Mouse (Mus musculus) midbrain, embryonic 10.5 days (tissue): Measurements from ENCODE around the gene Guca2b. TPM values are rescaled to one million over a fixed set of nuclear protein-coding genes. Genes with fewer than 3 reads are reported as not detected.

Experiments used
- DNase-seq: peaks from one replicate; pipeline ENCODE4 v3.0.0-alpha.2; 2017; ENCODE audit warnings: low spot score
- H3K27ac ChIP-seq: fragments of 300-500 bp; sonication (generic); replicated peaks from 2 replicates; pipeline ENCODE4 v1.5.1; 2016; ENCODE audit warnings: mild to moderate bottlenecking
- H3K27me3 ChIP-seq: fragments of 300-500 bp; sonication (generic); 2 replicates; pipeline ENCODE4 v1.6.1; 2016; ENCODE audit warnings: low read depth, mild to moderate bottlenecking; ENCODE audit not compliant: poor library complexity, severe bottlenecking
- H3K36me3 ChIP-seq: fragments of 300-500 bp; sonication (generic); 2 replicates; pipeline ENCODE4 v1.6.1; 2016; ENCODE audit warnings: mild to moderate bottlenecking, moderate library complexity
- H3K4me1 ChIP-seq: fragments of 300-500 bp; sonication (generic); 2 replicates; pipeline ENCODE4 v1.6.1; 2016
- H3K4me3 ChIP-seq: fragments of 300-500 bp; sonication (generic); 2 replicates; pipeline ENCODE4 v1.5.1; 2016; ENCODE audit warnings: mild to moderate bottlenecking, moderate library complexity
- H3K9me3 ChIP-seq: fragments of 300-500 bp; sonication (generic); replicated peaks from 2 replicates; pipeline ENCODE4 v1.6.1; 2016; ENCODE audit warnings: mild to moderate bottlenecking
- WGBS: fragments of 180-500 bp; shearing (Covaris S2); methylation state at CpG from one replicate; pipeline ENCODE4 v1.1.7; 2016; 5-methylcytosine and 5-hydroxymethylcytosine counted together
- polyA plus RNA-seq: library from polyadenylated mRNA; unstranded; fragments of >200 nt; fragmentation: Nextera tagmentation; extraction: Ambion mirVana; gene quantifications from 2 replicates; pipeline ENCODE4 v1.2.1, GENCODE M21; 2016

The Guca2b gene
- polyA plus RNA-seq, result not detected in 2 replicates

GRCm38 (mm10) chr4:119658731-119659130, at the start of gene Guca2b:
Guca2b (minus strand) TSS chr4:119658954.
- DNase-seq, result no peak
- 72% methylated on average over 4 of the region's 4 CpGs for WGBS
- 0 out of 2 replicates have a peak, but pooled peaks cover under 1% of the 10 kb centered on the region for H3K9me3 ChIP-seq
- no peak within 1 kb of the TSS for H3K27ac ChIP-seq
- no peaks in the 10 kb centered on the region for H3K36me3 ChIP-seq
- H3K27me3 ChIP-seq, result no peaks in the 10 kb centered on the region
- H3K4me3 ChIP-seq, result no peak within 1 kb of the TSS
- H3K4me1 ChIP-seq, result no peaks in the 10 kb centered on the region

DNA sequence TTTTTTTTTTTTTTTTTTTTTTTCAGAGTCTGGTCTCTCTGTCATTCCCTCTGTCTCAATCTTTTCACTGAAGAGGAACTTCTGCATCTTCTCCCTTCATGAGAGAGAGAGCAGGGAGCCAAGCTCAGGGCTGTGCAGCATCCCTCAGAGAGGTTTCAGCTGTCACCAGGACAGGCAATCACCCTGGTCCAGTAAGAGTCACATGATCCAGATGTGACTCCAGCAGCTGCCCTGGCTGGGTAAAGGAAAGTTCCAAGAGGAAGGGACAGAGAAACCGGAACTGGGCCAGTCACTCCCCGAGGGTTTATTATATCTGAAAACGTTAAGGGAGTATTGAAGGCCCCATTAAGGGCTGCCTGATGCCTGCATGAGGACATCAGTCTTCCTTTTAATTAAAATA, 49.0 kb upstream of the Guca2b start:
- WGBS, result 45% methylated on average over 3 of the region's 3 CpGs

DNA sequence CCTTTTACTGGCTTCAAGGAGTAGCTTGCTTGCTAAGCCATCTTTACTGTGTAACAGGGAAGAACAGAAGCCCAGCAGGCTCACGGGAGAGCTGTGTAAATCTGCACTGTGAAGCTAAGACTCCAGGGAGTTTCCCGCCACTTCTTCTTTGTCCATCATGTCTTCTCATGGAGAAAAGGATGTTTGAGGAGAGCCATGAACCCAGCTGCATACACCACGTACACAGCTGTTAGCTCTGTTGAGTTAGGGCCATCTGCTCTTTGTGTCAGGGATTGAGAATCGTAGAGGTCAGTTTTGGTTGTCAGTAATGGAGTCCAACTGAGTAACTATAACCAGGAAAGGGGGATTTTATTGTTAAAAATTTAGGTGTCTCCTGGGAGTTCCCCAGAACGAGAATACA, 48.6 kb upstream of the Guca2b start:
- Histone ChIP-seq H3K4me1 (peaks cover 13% of the 10 kb centered on the region), H3K9me3 (no peaks in the 10 kb centered on the region), H3K27me3 (no peaks in the 10 kb centered on the region), H3K27ac (no peak overlapping the region), H3K36me3 (no peaks in the 10 kb centered on the region), H3K4me3 (no peak overlapping the region)
- WGBS, result 71% methylated on average over 5 of the region's 5 CpGs
- no peak for DNase-seq

More for the DNA sequence above, 49.0 kb upstream of the Guca2b start:
- peaks cover 13% of the 10 kb centered on the region for H3K4me1 ChIP-seq
- no peaks in the 10 kb centered on the region for H3K9me3 ChIP-seq
- no peak overlapping the region for H3K4me3 ChIP-seq
- no peaks in the 10 kb centered on the region for H3K36me3 ChIP-seq
- H3K27ac ChIP-seq, result no peak overlapping the region
- no peak for DNase-seq
- H3K27me3 ChIP-seq, result no peaks in the 10 kb centered on the region

GRCm38 (mm10) chr4:119703965-119704364, 45.2 kb upstream of the Guca2b start:
- peaks cover 13% of the 10 kb centered on the region for H3K4me1 ChIP-seq
- 87% methylated on average over 8 of the region's 8 CpGs for WGBS

GRCm38 (mm10) chr4:119701269-119701954, 42.7 kb upstream of the Guca2b start:
- no peaks in the 10 kb centered on the region for H3K27me3 ChIP-seq
- no peaks in the 10 kb centered on the region; the same call in 1 of the 2 replicates for H3K9me3 ChIP-seq
- WGBS, result 90% methylated on average over 11 of the region's 11 CpGs
- DNase-seq, result no peak
- H3K36me3 ChIP-seq, result no peaks in the 10 kb centered on the region
- H3K4me3 ChIP-seq, result no peak overlapping the region
- H3K4me1 ChIP-seq, result no peaks in the 10 kb centered on the region
- H3K27ac ChIP-seq, result no peak overlapping the region

More at GRCm38 (mm10) chr4:119703965-119704364, 45.2 kb upstream of the Guca2b start:
- Histone ChIP-seq H3K9me3 (no peaks in the 10 kb centered on the region; the same call in 1 of the 2 replicates), H3K36me3 (no peaks in the 10 kb centered on the region), H3K27me3 (no peaks in the 10 kb centered on the region), H3K27ac (no peak overlapping the region), H3K4me3 (no peak overlapping the region)
- no peak for DNase-seq

DNA sequence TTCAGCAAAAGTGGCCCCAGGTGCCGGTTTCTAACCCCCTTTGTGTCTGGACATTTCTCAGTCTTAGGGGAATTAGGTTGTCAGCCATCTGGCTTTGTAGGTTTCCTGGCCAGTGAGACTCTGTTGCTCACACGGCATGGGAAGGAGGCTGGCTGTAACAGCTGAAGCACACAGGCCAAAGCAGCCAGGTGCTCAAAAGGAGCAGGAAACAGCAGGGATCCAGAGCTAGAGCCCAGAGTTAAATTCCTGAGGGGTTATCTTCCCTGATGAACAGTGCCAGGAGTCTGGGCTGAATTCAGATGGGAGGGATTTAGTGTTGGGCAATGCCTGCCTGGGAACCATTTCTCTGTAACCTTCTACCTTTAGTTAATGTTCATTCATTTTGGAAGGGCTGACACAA, 39.6 kb upstream of the Guca2b start:
- no peak for DNase-seq
- no peaks in the 10 kb centered on the region; the same call in 1 of the 2 replicates for H3K9me3 ChIP-seq
- no peak overlapping the region for H3K4me3 ChIP-seq
- H3K27me3 ChIP-seq, result no peaks in the 10 kb centered on the region
- 63% methylated on average over 2 of the region's 2 CpGs for WGBS
- H3K36me3 ChIP-seq, result no peaks in the 10 kb centered on the region
- no peaks in the 10 kb centered on the region for H3K4me1 ChIP-seq
- no peak overlapping the region for H3K27ac ChIP-seq

DNA sequence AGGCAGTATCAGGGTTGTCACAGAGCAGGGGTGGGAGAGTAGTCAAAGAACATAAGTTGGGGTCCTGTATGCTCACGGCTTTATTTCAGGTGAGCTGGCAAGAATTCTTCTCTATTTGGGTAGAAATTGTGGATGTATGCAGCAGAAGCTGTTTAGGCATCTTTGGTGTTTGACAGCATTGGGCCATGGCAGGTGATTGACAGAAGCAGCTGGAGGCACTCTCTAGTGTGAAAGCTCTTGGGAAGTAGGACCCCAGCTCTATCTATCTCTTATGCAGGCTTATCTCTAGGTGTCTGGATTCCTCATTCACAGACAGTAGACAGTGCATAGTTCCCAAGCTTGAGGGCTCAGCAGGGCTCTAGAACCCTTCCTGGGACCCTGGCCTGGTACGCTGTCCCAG, 27.0 kb upstream of the Guca2b start:
- Histone ChIP-seq H3K9me3 (no peaks in the 10 kb centered on the region), H3K27ac (no peak overlapping the region), H3K4me1 (peaks cover 10% of the 10 kb centered on the region), H3K27me3 (no peaks in the 10 kb centered on the region), H3K36me3 (no peaks in the 10 kb centered on the region), H3K4me3 (no peak overlapping the region)
- no peak for DNase-seq
- WGBS, result 90% methylated on average over 2 of the region's 2 CpGs

DNA sequence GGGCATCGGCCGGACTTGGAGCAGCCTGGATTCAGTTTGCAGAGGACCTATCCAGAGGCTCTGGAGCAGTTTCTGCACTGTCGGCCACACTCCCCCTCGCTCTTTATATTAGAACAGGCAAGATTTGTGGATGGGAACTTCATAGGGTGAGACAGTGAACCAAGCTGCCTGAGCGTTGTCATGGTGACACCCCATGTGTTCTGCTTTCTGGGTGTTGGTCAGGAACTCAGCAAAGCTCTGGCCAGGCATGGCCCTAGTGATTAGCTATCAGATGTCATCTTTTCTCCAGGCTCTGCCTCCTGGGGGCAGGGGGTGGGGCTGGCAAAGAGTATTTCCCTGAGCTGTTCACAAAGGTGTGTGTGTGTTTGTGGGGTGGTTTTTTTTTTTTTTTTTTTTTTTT, 23.8 kb upstream of the Guca2b start:
- no peak overlapping the region for H3K4me3 ChIP-seq
- H3K27me3 ChIP-seq, result no peaks in the 10 kb centered on the region
- peaks cover 10% of the 10 kb centered on the region for H3K4me1 ChIP-seq
- H3K36me3 ChIP-seq, result no peaks in the 10 kb centered on the region
- H3K9me3 ChIP-seq, result no peaks in the 10 kb centered on the region
- WGBS, result 44% methylated on average over 5 of the region's 5 CpGs
- no peak overlapping the region; the same call in 1 of the 2 replicates for H3K27ac ChIP-seq
- DNase-seq, result peak; percentile 36

DNA sequence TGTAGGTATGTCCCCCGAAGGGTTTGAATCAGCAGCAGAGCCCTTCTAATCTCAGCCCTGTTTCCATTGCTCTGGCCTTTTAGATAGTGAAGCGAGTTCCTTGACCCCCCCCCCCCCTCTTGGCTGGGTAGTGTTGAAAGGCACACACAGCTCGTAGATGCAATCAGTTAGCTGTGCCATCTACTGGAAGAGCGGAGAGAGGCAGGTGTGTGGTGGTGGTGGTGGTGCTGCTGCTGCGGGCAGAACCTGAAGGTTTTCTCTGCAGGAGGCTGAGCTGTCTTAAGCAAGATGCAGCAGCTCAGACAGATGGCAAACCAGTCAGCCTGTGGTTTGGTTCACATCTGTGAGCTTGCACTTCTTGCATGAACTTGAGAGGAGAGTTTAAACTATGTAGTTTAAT, 13.9 kb upstream of the Guca2b start:
- WGBS, result 35% methylated on average over 5 of the region's 5 CpGs
- Histone ChIP-seq H3K36me3 (no peaks in the 10 kb centered on the region), H3K27me3 (no peaks in the 10 kb centered on the region), H3K9me3 (no peaks in the 10 kb centered on the region), H3K27ac (no peak overlapping the region), H3K4me3 (no peak overlapping the region), H3K4me1 (peaks cover 15% of the 10 kb centered on the region)
- no peak for DNase-seq

GRCm38 (mm10) chr4:119671164-119671563, 12.4 kb upstream of the Guca2b start:
- DNase-seq, result no peak
- H3K27ac ChIP-seq, result no peak overlapping the region
- no peaks in the 10 kb centered on the region for H3K27me3 ChIP-seq
- WGBS, result 94% methylated on average over 9 of the region's 9 CpGs
- no peak overlapping the region for H3K4me3 ChIP-seq
- H3K9me3 ChIP-seq, result no peaks in the 10 kb centered on the region
- H3K4me1 ChIP-seq, result peaks cover 17% of the 10 kb centered on the region
- H3K36me3 ChIP-seq, result no peaks in the 10 kb centered on the region

DNA sequence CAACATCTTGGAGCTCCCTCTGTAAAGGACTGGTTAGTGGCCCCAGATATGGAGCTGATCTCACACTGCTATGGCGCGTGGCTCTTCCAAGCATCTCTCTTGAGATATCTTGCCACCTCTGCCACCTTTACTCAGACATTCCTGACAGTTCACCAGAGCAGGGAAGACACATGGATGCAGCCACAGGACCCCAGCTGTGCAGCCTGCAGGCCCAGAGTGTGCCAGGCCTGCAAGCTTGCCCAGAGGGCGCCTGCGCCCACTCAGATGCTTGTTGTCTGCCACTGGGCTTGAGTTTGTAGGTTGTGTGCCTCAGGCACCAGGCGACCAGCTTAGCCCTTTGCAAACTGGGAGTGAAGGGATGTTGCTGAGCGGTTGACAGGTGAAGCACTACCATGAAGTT, 12.0 kb upstream of the Guca2b start:
- Histone ChIP-seq H3K27ac (no peak overlapping the region), H3K36me3 (no peaks in the 10 kb centered on the region), H3K4me3 (no peak overlapping the region), H3K27me3 (no peaks in the 10 kb centered on the region), H3K9me3 (no peaks in the 10 kb centered on the region), H3K4me1 (peaks cover 20% of the 10 kb centered on the region)
- no peak for DNase-seq
- WGBS, result 88% methylated on average over 6 of the region's 6 CpGs

DNA sequence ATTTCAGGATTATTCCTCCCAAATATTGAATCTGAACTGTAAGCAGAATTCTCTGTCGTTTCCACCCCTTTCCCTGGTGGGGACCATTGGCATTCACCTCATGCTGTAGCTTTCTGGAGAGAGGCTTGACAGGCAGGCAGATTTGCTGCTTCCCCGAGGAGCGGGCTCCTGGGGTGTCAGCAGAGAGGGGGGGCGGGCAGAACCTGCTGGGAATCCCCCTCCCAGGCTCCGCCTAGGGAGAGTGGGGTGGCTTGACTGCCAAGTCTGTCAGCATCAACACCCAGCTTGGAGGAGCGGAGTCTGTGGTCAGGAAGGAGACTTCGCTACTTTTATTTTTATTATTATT, 11.4 kb upstream of the Guca2b start:
- no peak for DNase-seq
- no peaks in the 10 kb centered on the region for H3K27me3 ChIP-seq
- no peak overlapping the region for H3K4me3 ChIP-seq
- H3K4me1 ChIP-seq, result peaks cover 20% of the 10 kb centered on the region
- H3K36me3 ChIP-seq, result no peaks in the 10 kb centered on the region
- H3K9me3 ChIP-seq, result no peaks in the 10 kb centered on the region
- H3K27ac ChIP-seq, result no peak overlapping the region
- WGBS, result 47% methylated on average over 7 of the region's 7 CpGs

DNA sequence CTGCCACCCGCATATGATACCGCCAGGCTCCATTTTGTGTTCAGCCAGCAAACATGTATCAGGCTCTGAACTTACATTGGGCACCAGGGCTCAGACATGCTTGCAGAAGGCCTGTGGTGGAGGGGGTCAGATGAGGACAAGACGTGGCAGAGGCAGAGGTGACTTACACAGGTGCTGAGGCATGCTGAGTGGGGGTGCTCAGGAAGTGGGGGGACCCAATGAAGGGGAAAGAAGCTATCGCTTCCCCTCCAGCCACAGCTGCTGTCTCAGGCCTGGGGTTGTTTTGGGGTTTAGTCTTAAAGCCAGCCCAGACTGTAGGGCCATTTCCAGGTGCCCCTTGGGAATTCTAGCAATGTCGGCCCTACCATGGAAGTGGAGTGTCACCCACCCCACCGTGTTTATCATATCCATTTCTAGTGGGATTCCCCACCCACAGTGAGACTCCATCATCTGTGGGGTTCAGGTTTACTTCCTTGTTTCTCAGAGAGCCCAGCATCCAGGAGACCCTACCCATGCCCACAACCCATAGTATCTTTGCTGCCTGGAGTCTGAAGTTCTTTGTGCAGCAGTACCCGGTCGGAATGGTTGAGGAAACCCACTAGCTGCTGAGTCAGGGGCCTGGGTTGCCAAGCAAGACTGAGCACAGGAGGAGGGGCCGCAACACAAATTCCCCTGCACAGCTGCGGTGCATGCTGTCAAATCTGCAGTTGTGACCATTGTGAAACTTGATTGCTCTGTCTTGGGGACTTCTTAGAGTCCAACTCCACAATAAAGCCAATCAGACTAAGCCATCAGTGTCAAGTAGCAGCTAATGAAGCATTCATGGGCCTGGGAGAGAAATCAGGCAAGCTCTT, 10.8 kb upstream of the Guca2b start:
- Histone ChIP-seq H3K27ac (no peak overlapping the region; the same call in 1 of the 2 replicates), H3K9me3 (no peaks in the 10 kb centered on the region), H3K27me3 (no peaks in the 10 kb centered on the region), H3K4me1 (peaks cover 20% of the 10 kb centered on the region), H3K4me3 (no peak overlapping the region), H3K36me3 (no peaks in the 10 kb centered on the region)
- 63% methylated on average over 10 of the region's 10 CpGs for WGBS
- DNase-seq, result no peak
